Mouse (Mus musculus) liver, adult 2 months (tissue): ENCODE results near the gene Vps26b.

ENCODE experiments used
- CTCF ChIP-seq: fragments of 200-500 bp; IDR thresholded peaks from 2 replicates; pipeline ENCODE4 v1.5.1; 2011; ENCODE audit warnings: low read depth, low read length, control low read depth
- POLR2A ChIP-seq: fragments of 200-500 bp; IDR thresholded peaks from 2 replicates; pipeline ENCODE4 v1.6.1; 2011; ENCODE audit warnings: low read length, control low read depth; ENCODE audit not compliant: insufficient read depth; ENCODE audit errors: extremely low read depth

GRCm38 (mm10) chr9:26997062-26997461 lies 32.8 kb downstream of the Vps26b start:
- TF ChIP-seq POLR2A (no peak), CTCF (no peak)
